Mouse (Mus musculus): ENCODE data around the gene Qrich2. TPM values are rescaled to one million over a fixed set of nuclear protein-coding genes. Genes with fewer than 3 reads are reported as not detected.
"Not testable (repeated sequence)": the region's sequence is repeated elsewhere in the genome, so short reads cannot be mapped to it uniquely, and the experiment has no call there.

Qrich2 gene
- total and polyA plus RNA-seq, 2 experiments from 2014 or later: not detected

DNA sequence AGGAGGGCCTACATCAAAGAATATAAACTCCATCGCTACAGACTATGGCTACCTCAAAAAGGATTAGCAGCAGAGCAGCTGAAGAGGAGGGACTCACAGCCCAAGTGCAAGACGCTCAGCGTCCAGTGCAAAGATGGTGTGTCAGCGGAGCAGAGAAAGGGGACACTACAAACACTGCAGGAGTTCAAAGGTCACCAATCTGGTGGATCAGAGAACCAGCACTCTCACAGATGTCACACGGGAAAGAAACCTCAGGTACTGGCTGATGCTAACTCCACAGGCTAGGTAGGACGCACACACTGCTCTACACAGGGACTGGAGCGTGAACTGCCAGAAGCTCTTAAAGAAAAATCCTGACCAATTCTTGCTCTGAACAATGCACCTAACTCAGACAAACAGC is 12.9 kb upstream of the Qrich2 start:
- Histone ChIP-seq H3K4me3 (ENCODE audit: low read depth, low read length) (no peak overlapping the region), H3K4me2 (ENCODE audit: low read depth) (no peak overlapping the region), H3K4me1 (ENCODE audit: insufficient read depth) (no peaks in the 10 kb centered on the region), H3K36me3 (ENCODE audit: insufficient read depth) (peaks cover 75% of the 10 kb centered on the region), H3K27ac (ENCODE audit: low read depth, low read length) (no peak overlapping the region), H3K9ac (no peak overlapping the region), H3K27me3 (ENCODE audit: insufficient read depth, low read length) (no peaks in the 10 kb centered on the region), H3K9me3 (ENCODE audit: low read length) (no peaks in the 10 kb centered on the region)
- no peak for TF ChIP-seq CTCF (IDR thresholded peaks at IDR 0.05; ENCODE audit: low read depth)
- WGBS: 88% methylated on average over 7 of the region's 7 CpGs
- ATAC-seq (no peak), DNase-seq (no peak)

DNA sequence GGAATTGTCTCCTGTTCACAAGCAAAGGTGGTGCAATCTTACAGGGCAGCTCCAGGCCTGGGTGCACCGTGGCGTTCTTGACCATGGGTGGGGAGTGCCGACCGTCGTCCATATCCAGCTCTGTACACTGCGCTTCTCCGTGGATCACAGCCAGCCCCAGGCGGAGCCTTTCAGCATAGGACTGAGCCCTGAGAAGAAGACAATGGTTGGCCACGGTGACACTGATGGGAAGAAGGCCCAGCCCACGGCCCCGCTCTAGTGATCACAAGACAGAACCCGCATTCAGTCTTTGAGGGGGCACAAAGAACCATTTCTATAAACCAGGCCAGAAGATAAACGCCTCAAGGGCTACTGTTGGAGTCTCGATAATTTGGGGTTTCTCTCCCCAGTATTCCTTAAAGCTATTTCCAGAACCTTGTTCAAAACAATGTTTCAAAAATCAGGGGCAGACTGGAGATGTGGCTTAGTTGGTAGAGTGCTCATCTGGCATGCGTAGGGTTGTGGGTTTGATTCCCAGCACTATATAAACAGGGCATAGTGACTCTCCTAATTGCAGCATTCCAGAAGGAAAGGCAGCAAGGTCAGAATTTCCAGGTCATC is 11.2 kb upstream of the Qrich2 start:
- no peak overlapping the region for H3K4me3 ChIP-seq (ENCODE audit: low read depth, low read length)
- H3K9me3 ChIP-seq (ENCODE audit: low read length): no peaks in the 10 kb centered on the region
- 78% methylated on average over 15 of the region's 15 CpGs for WGBS
- H3K4me2 ChIP-seq (ENCODE audit: low read depth): no peak overlapping the region
- DNase-seq (no peak), ATAC-seq (no peak)
- no peak overlapping the region for H3K27ac ChIP-seq (ENCODE audit: low read depth, low read length)
- peaks cover 86% of the 10 kb centered on the region for H3K36me3 ChIP-seq (ENCODE audit: insufficient read depth)
- no peaks in the 10 kb centered on the region for H3K27me3 ChIP-seq (ENCODE audit: insufficient read depth, low read length)
- H3K9ac ChIP-seq: no peak overlapping the region
- no peaks in the 10 kb centered on the region for H3K4me1 ChIP-seq (ENCODE audit: insufficient read depth)
- no peak for TF ChIP-seq CTCF (IDR thresholded peaks at IDR 0.05; ENCODE audit: low read depth)

DNA sequence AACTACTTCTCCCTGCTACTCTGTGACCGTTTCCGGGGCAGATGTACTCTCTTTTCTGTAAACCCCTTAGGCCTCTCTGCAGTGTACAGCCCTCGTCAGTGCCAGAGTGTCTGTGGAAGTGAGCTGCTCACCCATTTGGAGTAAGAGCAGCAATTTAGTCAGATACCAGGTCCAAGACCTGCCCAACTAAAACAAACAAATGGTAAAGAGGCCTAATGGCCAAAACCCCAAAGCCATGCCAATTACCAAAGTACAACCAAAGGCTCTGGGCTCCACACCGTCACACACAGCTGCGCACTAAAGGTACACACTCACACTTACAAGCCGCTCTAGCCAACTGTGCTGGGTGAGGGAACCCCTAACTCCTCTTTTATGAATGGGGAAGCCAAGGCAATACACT is 10.7 kb upstream of the Qrich2 start:
- peaks cover 86% of the 10 kb centered on the region for H3K36me3 ChIP-seq (ENCODE audit: insufficient read depth)
- no peak for TF ChIP-seq CTCF (IDR thresholded peaks at IDR 0.05; ENCODE audit: low read depth)

DNA sequence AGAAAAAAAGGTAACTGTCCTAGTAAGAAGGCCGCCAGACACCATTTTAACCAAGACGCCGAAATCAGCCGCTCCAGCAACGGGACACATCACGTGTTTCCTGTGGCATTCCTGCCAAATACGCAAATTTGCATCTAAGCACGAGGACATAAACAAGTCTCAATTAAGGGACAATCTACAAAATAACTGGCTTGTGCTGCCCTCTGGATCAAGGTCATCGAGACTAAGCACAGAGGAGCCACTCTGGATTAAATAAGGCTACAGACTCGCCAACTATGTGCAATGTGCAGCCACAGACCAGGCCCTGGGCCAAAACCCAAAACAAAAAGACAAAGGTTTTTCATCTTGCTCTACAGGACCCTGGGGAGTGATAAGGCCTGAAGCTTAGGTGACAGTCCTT is 10.0 kb upstream of the Qrich2 start:
- no peaks in the 10 kb centered on the region for H3K27me3 ChIP-seq (ENCODE audit: insufficient read depth, low read length)
- H3K36me3 ChIP-seq (ENCODE audit: insufficient read depth): peaks cover 88% of the 10 kb centered on the region
- WGBS: 56% methylated on average over 10 of the region's 10 CpGs
- DNase-seq (peak; percentile 55), ATAC-seq (peak; percentile 45; the same call in 1 of the 2 replicates)
- H3K4me1 ChIP-seq (ENCODE audit: insufficient read depth): no peaks in the 10 kb centered on the region
- no peak overlapping the region for H3K4me3 ChIP-seq (ENCODE audit: low read depth, low read length)
- H3K4me2 ChIP-seq (ENCODE audit: low read depth): no peak overlapping the region
- H3K9me3 ChIP-seq (ENCODE audit: low read length): no peaks in the 10 kb centered on the region
- TF ChIP-seq CTCF (IDR thresholded peaks at IDR 0.05; ENCODE audit: low read depth): no peak
- H3K9ac ChIP-seq: no peak overlapping the region
- peak overlapping the region; percentile 50; the same call in 1 of the 2 replicates for H3K27ac ChIP-seq (ENCODE audit: low read depth, low read length)

More for the DNA sequence above, 10.7 kb upstream of the Qrich2 start:
- Histone ChIP-seq H3K4me1 (ENCODE audit: insufficient read depth) (no peaks in the 10 kb centered on the region), H3K9ac (no peak overlapping the region), H3K4me3 (ENCODE audit: low read depth, low read length) (no peak overlapping the region), H3K9me3 (ENCODE audit: low read length) (no peaks in the 10 kb centered on the region), H3K4me2 (ENCODE audit: low read depth) (no peak overlapping the region), H3K27ac (ENCODE audit: low read depth, low read length) (no peak overlapping the region; the same call in 1 of the 2 replicates), H3K27me3 (ENCODE audit: insufficient read depth, low read length) (no peaks in the 10 kb centered on the region)
- ATAC-seq: no peak
- 72% methylated on average over 6 of the region's 6 CpGs for WGBS
- DNase-seq: no peak

DNA sequence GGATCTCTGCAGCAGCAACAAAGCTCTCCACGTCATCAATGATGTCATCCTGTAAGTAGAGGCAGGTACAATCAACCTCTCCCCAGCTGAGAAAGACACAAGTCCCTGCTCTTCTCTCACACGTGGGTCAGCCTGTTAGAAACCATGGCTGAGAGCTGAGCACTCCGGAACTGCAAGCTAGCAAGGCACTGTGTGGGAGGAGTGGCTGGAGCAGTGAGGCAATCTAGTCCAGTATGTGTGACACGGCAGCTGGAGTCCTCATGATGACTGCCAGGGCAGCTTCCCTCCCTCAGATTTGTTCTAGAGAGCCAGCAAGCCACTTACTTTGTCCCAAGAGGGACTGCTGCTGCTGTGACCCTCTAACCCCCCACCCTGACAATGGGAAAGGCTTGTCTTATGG is 6.2 kb upstream of the Qrich2 start:
- no peaks in the 10 kb centered on the region for H3K27me3 ChIP-seq (ENCODE audit: insufficient read depth, low read length)
- H3K4me2 ChIP-seq (ENCODE audit: low read depth): no peak overlapping the region
- ATAC-seq (no peak), DNase-seq (no peak)
- no peak overlapping the region for H3K27ac ChIP-seq (ENCODE audit: low read depth, low read length)
- H3K4me3 ChIP-seq (ENCODE audit: low read depth, low read length): no peak overlapping the region
- WGBS: 88% methylated on average over 4 of the region's 4 CpGs
- H3K4me1 ChIP-seq (ENCODE audit: insufficient read depth): no peaks in the 10 kb centered on the region
- no peak for TF ChIP-seq CTCF (IDR thresholded peaks at IDR 0.05; ENCODE audit: low read depth)
- no peaks in the 10 kb centered on the region for H3K9me3 ChIP-seq (ENCODE audit: low read length)
- no peak overlapping the region for H3K9ac ChIP-seq
- H3K36me3 ChIP-seq (ENCODE audit: insufficient read depth): peaks cover 69% of the 10 kb centered on the region

DNA sequence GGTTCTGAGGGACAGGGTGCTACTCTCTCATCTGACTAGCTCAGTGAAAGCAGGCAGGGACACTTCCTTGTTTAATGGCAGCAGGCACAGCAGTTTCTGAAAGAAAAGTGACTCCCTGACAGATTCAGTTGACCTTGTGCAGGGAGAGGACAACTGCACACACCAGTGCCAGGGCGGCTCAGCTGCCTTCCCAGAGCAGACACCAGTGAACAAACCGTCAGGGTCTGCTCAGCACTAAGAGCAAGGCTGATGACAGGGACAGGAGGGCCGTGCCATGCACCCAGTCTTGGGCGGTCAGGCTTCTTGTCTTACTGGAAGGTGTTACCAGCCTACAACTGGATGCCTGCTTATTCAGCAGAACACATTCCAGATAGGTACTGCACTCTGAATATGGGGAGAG is 4.9 kb upstream of the Qrich2 start:
- TF ChIP-seq CTCF (IDR thresholded peaks at IDR 0.05; ENCODE audit: low read depth): no peak
- ATAC-seq (no peak), DNase-seq (no peak)
- H3K9ac ChIP-seq: no peak overlapping the region
- no peaks in the 10 kb centered on the region for H3K9me3 ChIP-seq (ENCODE audit: low read length)
- no peaks in the 10 kb centered on the region for H3K4me1 ChIP-seq (ENCODE audit: insufficient read depth)
- WGBS: 93% methylated on average over 4 of the region's 4 CpGs
- peaks cover 56% of the 10 kb centered on the region for H3K36me3 ChIP-seq (ENCODE audit: insufficient read depth)
- no peak overlapping the region for H3K27ac ChIP-seq (ENCODE audit: low read depth, low read length)
- no peaks in the 10 kb centered on the region for H3K27me3 ChIP-seq (ENCODE audit: insufficient read depth, low read length)
- no peak overlapping the region for H3K4me3 ChIP-seq (ENCODE audit: low read depth, low read length)
- no peak overlapping the region for H3K4me2 ChIP-seq (ENCODE audit: low read depth)

DNA sequence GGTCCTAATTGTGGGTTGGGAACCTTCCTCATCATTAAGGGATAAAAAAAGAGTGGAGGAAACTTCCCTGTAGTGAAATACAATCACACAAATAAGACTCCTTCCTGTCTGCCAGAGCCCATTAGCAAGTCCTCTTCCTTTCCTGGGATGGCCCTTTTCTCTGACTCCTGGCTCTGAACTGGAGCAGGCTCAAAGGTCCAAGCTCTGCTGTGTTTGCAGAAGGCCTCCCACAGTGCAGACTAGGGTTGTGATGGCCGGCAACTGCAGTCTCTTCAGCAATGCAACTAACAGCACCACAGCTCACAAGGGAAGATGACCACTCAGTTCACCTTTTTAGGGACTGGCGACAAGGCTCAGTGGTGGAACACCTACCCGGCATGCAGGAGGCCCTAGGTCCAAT is 4.2 kb upstream of the Qrich2 start:
- 69% methylated on average over 3 of the region's 3 CpGs for WGBS
- Histone ChIP-seq H3K27me3 (ENCODE audit: insufficient read depth, low read length) (no peaks in the 10 kb centered on the region), H3K4me3 (ENCODE audit: low read depth, low read length) (no peak overlapping the region), H3K36me3 (ENCODE audit: insufficient read depth) (peaks cover 51% of the 10 kb centered on the region), H3K9ac (no peak overlapping the region), H3K27ac (ENCODE audit: low read depth, low read length) (no peak overlapping the region), H3K4me2 (ENCODE audit: low read depth) (no peak overlapping the region), H3K4me1 (ENCODE audit: insufficient read depth) (no peaks in the 10 kb centered on the region), H3K9me3 (ENCODE audit: low read length) (no peaks in the 10 kb centered on the region)
- TF ChIP-seq CTCF (IDR thresholded peaks at IDR 0.05; ENCODE audit: low read depth): no peak
- no peak for DNase-seq
- ATAC-seq: no peak

DNA sequence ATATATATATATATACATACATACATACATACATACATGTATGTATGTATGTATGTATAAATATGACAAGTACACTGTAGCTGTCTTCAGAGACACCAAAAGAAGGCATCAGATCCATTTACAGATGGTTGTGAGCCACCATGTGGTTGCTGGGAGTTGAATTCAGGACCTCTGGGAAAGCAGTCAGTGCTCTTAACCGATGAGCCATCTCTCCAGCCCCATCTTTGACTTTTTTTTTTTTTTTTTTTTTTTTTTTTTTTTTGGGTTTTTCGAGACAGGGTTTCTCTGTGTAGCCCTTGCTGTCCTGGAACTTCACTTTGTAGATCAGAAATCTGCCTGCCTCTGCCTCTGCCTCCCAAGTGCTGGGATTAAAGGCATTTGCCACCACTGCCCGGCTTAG is 2.3 kb upstream of the Qrich2 start:
- WGBS: 78% methylated on average over 3 of the region's 3 CpGs
- not testable (repeated sequence) for H3K4me1 ChIP-seq (ENCODE audit: insufficient read depth); H3K9ac ChIP-seq; H3K27me3 ChIP-seq (ENCODE audit: insufficient read depth, low read length); ATAC-seq; H3K27ac ChIP-seq (ENCODE audit: low read depth, low read length); DNase-seq; H3K9me3 ChIP-seq (ENCODE audit: low read length); H3K4me3 ChIP-seq (ENCODE audit: low read depth, low read length); H3K4me2 ChIP-seq (ENCODE audit: low read depth)
- peaks cover 35% of the 10 kb centered on the region for H3K36me3 ChIP-seq (ENCODE audit: insufficient read depth)
